Mouse (Mus musculus): ENCODE results near the gene Ndufs6. TPM values are rescaled to one million over a fixed set of nuclear protein-coding genes. Genes with fewer than 3 reads are reported as not detected.

The Ndufs6 gene
- polyA plus RNA-seq, 1 experiment from 2014 or later, result 350 TPM

- 42% methylated on average over 8 of the region's 8 CpGs for WGBS
- no peak overlapping the region for H3K4me2 ChIP-seq (replicated peaks)
- H3K9ac ChIP-seq, result no peak overlapping the region
- no peak for ATAC-seq (ENCODE audit: insufficient number of reproducible peaks, insufficient read depth, low FRiP score, low TSS enrichment)
- H3K4me1 ChIP-seq, result no peaks in the 10 kb centered on the region
- H3K36me3 ChIP-seq, result no peaks in the 10 kb centered on the region
- H3K27me3 ChIP-seq, result peaks cover 12% of the 10 kb centered on the region; the same call in 1 of the 2 replicates
- H3K9me3 ChIP-seq, result no peaks in the 10 kb centered on the region
- H3K27ac ChIP-seq, result no peak overlapping the region
- H3K4me3 ChIP-seq, result no peak overlapping the region
These were observed 22.8 kb downstream of the Ndufs6 start for GRCm38 (mm10) chr13:73305398-73306084.

- no peaks in the 10 kb centered on the region for H3K4me1 ChIP-seq
- H3K27ac ChIP-seq, result no peak overlapping the region
- no peak for ATAC-seq (ENCODE audit: insufficient number of reproducible peaks, insufficient read depth, low FRiP score, low TSS enrichment)
- H3K36me3 ChIP-seq, result no peaks in the 10 kb centered on the region
- H3K9ac ChIP-seq, result no peak overlapping the region
- WGBS, result 63% methylated on average over 6 of the region's 6 CpGs
- no peaks in the 10 kb centered on the region for H3K9me3 ChIP-seq
- H3K4me2 ChIP-seq (replicated peaks), result no peak overlapping the region
- peaks cover 12% of the 10 kb centered on the region; the same call in 1 of the 2 replicates for H3K27me3 ChIP-seq
- no peak overlapping the region for H3K4me3 ChIP-seq
These were observed 23.6 kb downstream of the Ndufs6 start for GRCm38 (mm10) chr13:73304729-73305128.

- Histone ChIP-seq H3K4me3 (no peak overlapping the region), H3K27me3 (no peaks in the 10 kb centered on the region), H3K9me3 (no peaks in the 10 kb centered on the region), H3K9ac (no peak overlapping the region), H3K4me2 (replicated peaks) (no peak overlapping the region), H3K4me1 (no peaks in the 10 kb centered on the region), H3K27ac (no peak overlapping the region), H3K36me3 (no peaks in the 10 kb centered on the region)
- 91% methylated on average over 5 of the region's 5 CpGs for WGBS
- ATAC-seq (ENCODE audit: insufficient number of reproducible peaks, insufficient read depth, low FRiP score, low TSS enrichment), result no peak
These were observed 29.0 kb downstream of the Ndufs6 start for GRCm38 (mm10) chr13:73299322-73299721.

- H3K36me3 ChIP-seq, result no peaks in the 10 kb centered on the region
- H3K4me3 ChIP-seq, result no peak overlapping the region
- no peak overlapping the region for H3K9ac ChIP-seq
- H3K4me2 ChIP-seq (replicated peaks), result no peak overlapping the region
- ATAC-seq (ENCODE audit: insufficient number of reproducible peaks, insufficient read depth, low FRiP score, low TSS enrichment), result no peak
- H3K4me1 ChIP-seq, result no peaks in the 10 kb centered on the region
- WGBS, result 60% methylated on average over 4 of the region's 4 CpGs
- H3K9me3 ChIP-seq, result no peaks in the 10 kb centered on the region
- H3K27ac ChIP-seq, result no peak overlapping the region
- H3K27me3 ChIP-seq, result no peaks in the 10 kb centered on the region
These were observed 29.6 kb downstream of the Ndufs6 start for GRCm38 (mm10) chr13:73298717-73299116.

GRCm38 (mm10) chr13:73291102-73291501 lies 37.2 kb downstream of the Ndufs6 start:
- H3K36me3 ChIP-seq, result no peaks in the 10 kb centered on the region

GRCm38 (mm10) chr13:73290206-73290605 lies 38.1 kb downstream of the Ndufs6 start:
- H3K4me2 ChIP-seq (replicated peaks), result no peak overlapping the region
- no peaks in the 10 kb centered on the region for H3K4me1 ChIP-seq
- ATAC-seq (ENCODE audit: insufficient number of reproducible peaks, insufficient read depth, low FRiP score, low TSS enrichment), result no peak
- H3K9ac ChIP-seq, result no peak overlapping the region
- no peaks in the 10 kb centered on the region for H3K36me3 ChIP-seq
- WGBS, result 80% methylated on average over 6 of the region's 6 CpGs
- no peak overlapping the region for H3K4me3 ChIP-seq
- no peaks in the 10 kb centered on the region for H3K9me3 ChIP-seq
- no peaks in the 10 kb centered on the region for H3K27me3 ChIP-seq
- H3K27ac ChIP-seq, result no peak overlapping the region

More at GRCm38 (mm10) chr13:73291102-73291501, 37.2 kb downstream of the Ndufs6 start:
- ATAC-seq (ENCODE audit: insufficient number of reproducible peaks, insufficient read depth, low FRiP score, low TSS enrichment), result no peak
- Histone ChIP-seq H3K4me3 (no peak overlapping the region), H3K9me3 (no peaks in the 10 kb centered on the region), H3K27ac (no peak overlapping the region), H3K27me3 (no peaks in the 10 kb centered on the region), H3K4me2 (replicated peaks) (no peak overlapping the region), H3K9ac (no peak overlapping the region), H3K4me1 (no peaks in the 10 kb centered on the region)
- WGBS, result 38% methylated on average over 2 of the region's 2 CpGs

- H3K9ac ChIP-seq, result no peak overlapping the region
- no peak overlapping the region for H3K27ac ChIP-seq
- no peak for ATAC-seq (ENCODE audit: insufficient number of reproducible peaks, insufficient read depth, low FRiP score, low TSS enrichment)
- WGBS, result 79% methylated on average over 1 of the region's 1 CpGs
- H3K9me3 ChIP-seq, result no peaks in the 10 kb centered on the region
- H3K4me3 ChIP-seq, result no peak overlapping the region
- H3K36me3 ChIP-seq, result no peaks in the 10 kb centered on the region
- no peak overlapping the region for H3K4me2 ChIP-seq (replicated peaks)
- H3K4me1 ChIP-seq, result no peaks in the 10 kb centered on the region
- no peaks in the 10 kb centered on the region for H3K27me3 ChIP-seq
These were observed 44.8 kb downstream of the Ndufs6 start for GRCm38 (mm10) chr13:73283534-73283933.

GRCm38 (mm10) chr13:73282407-73282806 lies 45.9 kb downstream of the Ndufs6 start:
- Histone ChIP-seq H3K4me3 (no peak overlapping the region), H3K27ac (no peak overlapping the region), H3K9ac (no peak overlapping the region), H3K4me2 (replicated peaks) (no peak overlapping the region), H3K4me1 (no peaks in the 10 kb centered on the region), H3K27me3 (no peaks in the 10 kb centered on the region), H3K9me3 (no peaks in the 10 kb centered on the region), H3K36me3 (no peaks in the 10 kb centered on the region)
- ATAC-seq (ENCODE audit: insufficient number of reproducible peaks, insufficient read depth, low FRiP score, low TSS enrichment), result no peak
- 57% methylated on average over 2 of the region's 2 CpGs for WGBS

GRCm38 (mm10) chr13:73279196-73279595 lies 49.1 kb downstream of the Ndufs6 start:
- H3K4me2 ChIP-seq (replicated peaks), result no peak overlapping the region
- no peaks in the 10 kb centered on the region for H3K36me3 ChIP-seq
- no peak overlapping the region for H3K27ac ChIP-seq
- no peak for ATAC-seq (ENCODE audit: insufficient number of reproducible peaks, insufficient read depth, low FRiP score, low TSS enrichment)
- WGBS, result 21% methylated on average over 1 of the region's 1 CpGs
- H3K9me3 ChIP-seq, result no peaks in the 10 kb centered on the region
- H3K4me3 ChIP-seq, result no peak overlapping the region
- H3K4me1 ChIP-seq, result no peaks in the 10 kb centered on the region
- peaks cover 17% of the 10 kb centered on the region for H3K27me3 ChIP-seq
- H3K9ac ChIP-seq, result no peak overlapping the region

- H3K36me3 ChIP-seq, result no peaks in the 10 kb centered on the region
- no peak overlapping the region for H3K9ac ChIP-seq
- ATAC-seq (ENCODE audit: insufficient number of reproducible peaks, insufficient read depth, low FRiP score, low TSS enrichment), result no peak
- no peak overlapping the region for H3K4me2 ChIP-seq (replicated peaks)
- H3K9me3 ChIP-seq, result no peaks in the 10 kb centered on the region
- H3K4me3 ChIP-seq, result no peak overlapping the region
- H3K27me3 ChIP-seq, result peaks cover 31% of the 10 kb centered on the region
- H3K27ac ChIP-seq, result no peak overlapping the region
- no peaks in the 10 kb centered on the region for H3K4me1 ChIP-seq
- 66% methylated on average over 1 of the region's 1 CpGs for WGBS
These were observed 50.5 kb downstream of the Ndufs6 start for GRCm38 (mm10) chr13:73277797-73278196.

- no peak for ATAC-seq (ENCODE audit: insufficient number of reproducible peaks, insufficient read depth, low FRiP score, low TSS enrichment)
- Histone ChIP-seq H3K36me3 (no peaks in the 10 kb centered on the region), H3K27me3 (peaks cover 36% of the 10 kb centered on the region), H3K27ac (no peak overlapping the region), H3K4me2 (replicated peaks) (no peak overlapping the region), H3K9ac (no peak overlapping the region), H3K4me3 (no peak overlapping the region), H3K9me3 (no peaks in the 10 kb centered on the region), H3K4me1 (no peaks in the 10 kb centered on the region)
- 86% methylated on average over 6 of the region's 6 CpGs for WGBS
These were observed 51.0 kb downstream of the Ndufs6 start for GRCm38 (mm10) chr13:73277361-73277760.

GRCm38 (mm10) chr13:73273536-73273935 lies 54.8 kb downstream of the Ndufs6 start:
- Histone ChIP-seq H3K36me3 (no peaks in the 10 kb centered on the region), H3K4me2 (replicated peaks) (no peak overlapping the region), H3K9me3 (no peaks in the 10 kb centered on the region), H3K4me1 (0 out of 2 replicates have a peak, but pooled peaks cover 5% of the 10 kb centered on the region), H3K9ac (no peak overlapping the region), H3K4me3 (no peak overlapping the region), H3K27ac (no peak overlapping the region), H3K27me3 (peaks cover 72% of the 10 kb centered on the region)
- 20% methylated on average over 1 of the region's 1 CpGs for WGBS
- ATAC-seq (ENCODE audit: insufficient number of reproducible peaks, insufficient read depth, low FRiP score, low TSS enrichment), result no peak
